Mouse (Mus musculus) telencephalon, adult 2 months (tissue): ENCODE results near the gene Gm28048.

ENCODE experiments used
- DNase-seq: peaks from one replicate; pipeline ENCODE4 v3.0.0-alpha.2; 2011; ENCODE audit warnings: low read depth, low spot score

Gm28048 gene

DNA sequence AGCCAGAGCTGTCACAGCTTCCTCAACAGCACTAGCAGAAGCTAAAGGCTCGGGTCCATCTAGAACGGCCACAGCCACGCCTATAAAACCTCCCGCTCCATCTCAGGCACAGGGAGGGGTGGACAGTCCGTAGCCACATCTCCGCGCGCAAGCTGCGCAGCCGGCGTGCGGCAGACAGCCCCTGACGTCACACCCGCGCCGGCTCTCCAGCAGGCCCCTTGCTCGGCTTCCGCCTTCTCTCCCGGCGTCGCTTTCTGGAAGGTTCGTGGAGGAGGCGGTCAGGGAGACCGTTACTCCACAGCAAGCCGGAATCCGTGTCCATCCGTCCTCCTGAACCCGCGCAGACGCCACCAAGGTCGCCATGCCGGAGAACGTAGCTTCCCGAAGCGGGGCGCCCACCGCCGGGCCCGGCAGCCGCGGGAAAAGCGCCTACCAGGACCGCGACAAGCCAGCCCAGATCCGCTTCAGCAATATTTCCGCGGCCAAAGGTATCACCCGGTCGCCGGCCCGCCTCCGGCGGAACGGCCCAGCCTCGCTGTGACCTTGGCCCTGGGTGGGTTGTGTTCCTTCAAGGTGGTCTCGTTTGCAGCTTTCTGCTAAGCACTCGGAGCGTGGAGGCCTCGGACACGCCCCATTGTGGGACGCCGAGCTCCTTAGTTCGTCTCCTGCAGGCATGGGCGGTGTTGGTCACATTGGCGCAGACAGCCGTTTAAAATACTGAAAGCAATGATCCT lies 8.7 kb upstream of the Gm28048 start, which contains the start of gene Cct4:
Gene Cct4 (plus strand): TSS at position 127 of the 734 bp plus-strand sequence.
- DNase-seq = peak; percentile 91

DNA sequence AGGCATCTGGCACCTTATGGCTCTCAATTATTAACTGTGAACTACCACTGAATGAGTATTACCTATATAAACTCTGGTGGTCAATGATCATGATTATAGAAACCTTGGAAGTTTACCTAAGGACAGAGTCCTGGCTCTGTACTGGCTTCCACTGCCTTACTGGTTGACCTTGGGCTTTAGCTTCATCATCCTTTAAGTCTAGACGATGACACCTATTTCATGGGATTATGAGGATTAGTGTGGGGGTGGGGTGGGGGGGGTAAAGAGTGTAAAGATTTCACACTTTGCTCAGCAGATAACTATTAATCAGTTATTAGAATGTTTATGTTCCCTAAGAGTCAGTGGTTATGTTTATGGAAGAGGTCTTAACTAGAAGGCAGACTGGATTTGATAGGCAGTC lies 7.9 kb upstream of the Gm28048 start:
- no peak for DNase-seq

DNA sequence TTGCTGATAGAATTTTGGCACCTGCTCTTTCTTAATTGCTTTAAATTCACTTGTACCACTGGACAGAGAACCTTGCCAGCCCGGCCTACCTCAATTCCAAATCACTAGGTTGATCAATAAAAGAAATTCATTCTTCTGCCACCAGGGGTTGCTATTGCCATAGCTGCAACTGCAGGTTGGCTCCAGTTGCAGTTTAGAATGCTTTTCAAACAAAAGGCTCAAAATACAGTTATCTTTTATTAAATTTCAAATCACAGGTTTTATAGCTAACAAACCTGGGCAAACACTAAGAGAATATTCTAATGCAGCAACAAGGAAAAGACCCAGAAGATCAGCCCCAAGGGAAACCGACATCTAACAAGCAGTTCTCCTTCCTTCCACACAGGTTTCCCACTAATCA lies 5.5 kb upstream of the Gm28048 start:
- DNase-seq = no peak

DNA sequence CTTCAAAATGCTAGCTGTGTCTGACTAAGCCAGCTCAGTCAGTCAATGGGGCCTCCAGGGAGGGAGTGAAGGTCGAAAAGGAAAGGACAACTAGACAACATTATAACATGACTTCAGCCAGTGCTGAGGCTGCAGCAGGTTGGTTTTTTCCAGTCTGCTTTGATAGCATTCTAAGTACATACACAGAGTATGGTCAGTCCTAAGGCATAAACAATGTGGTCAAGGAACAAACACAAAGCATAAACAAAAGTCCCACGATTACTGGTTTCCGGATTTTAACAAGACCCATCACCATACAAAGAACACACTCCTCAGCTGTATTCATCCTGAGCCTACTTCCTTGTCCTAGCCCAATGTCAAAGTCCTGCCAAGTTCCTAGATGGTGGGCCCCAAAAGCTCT lies 3.6 kb upstream of the Gm28048 start:
- DNase-seq = no peak

DNA sequence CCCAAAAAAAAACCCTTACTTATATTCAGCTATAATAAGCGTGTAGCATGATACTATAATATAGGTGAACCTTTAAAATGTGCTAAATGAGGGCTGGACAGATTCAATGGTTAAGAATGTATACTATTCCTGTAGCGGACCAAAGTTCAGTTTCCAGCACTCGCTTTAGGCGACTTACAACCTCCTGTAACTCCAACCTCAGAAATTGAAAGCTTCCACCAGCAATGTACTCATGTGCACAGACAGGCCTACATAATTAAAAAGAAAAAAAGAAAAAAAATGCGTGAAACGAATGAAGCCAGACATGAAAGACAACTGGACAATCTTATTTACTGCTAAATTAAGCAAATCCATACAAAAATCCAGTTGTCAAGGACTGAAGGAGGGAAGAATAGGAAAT lies 956 bp upstream of the Gm28048 start:
- no peak for DNase-seq

DNA sequence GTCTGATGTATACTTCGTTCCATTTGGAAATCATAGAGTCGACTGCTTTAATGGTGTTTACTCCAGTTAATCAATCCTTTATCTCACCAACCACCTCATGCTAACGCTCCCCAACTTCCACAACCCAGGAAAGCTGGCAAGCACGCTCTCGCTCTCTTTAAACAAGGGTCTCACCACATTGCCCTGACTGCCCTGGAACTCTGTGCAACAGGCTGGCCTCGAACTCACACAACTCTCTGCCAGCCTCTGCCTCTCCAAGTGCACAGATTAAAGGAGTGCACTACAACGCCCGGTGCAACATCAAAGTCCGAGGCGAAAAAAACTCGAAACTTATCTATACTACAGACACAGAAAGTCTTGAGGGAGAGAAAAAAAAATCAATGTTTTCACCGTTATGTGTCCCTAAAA lies 343 bp downstream of the Gm28048 start:
- DNase-seq = no peak

DNA sequence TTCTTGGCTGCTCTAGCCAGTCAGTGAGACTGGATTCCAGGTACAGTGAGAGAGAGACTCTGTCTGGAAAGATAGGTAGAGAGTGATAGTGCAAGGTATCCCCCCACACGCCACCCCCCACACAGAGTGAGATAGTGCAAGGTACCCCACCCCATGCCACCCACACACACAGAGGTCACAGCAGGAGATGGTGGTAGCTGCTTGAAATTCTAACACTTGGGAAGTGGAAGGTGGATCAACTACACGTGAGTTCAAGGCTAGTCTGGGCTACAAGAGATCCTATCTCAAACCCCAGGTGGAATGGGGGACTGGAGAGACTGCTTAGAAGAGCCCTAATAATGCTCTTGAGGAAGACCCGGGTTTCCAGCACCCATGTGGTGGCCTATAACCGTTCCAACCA lies 849 bp downstream of the Gm28048 start:
- DNase-seq = no peak

DNA sequence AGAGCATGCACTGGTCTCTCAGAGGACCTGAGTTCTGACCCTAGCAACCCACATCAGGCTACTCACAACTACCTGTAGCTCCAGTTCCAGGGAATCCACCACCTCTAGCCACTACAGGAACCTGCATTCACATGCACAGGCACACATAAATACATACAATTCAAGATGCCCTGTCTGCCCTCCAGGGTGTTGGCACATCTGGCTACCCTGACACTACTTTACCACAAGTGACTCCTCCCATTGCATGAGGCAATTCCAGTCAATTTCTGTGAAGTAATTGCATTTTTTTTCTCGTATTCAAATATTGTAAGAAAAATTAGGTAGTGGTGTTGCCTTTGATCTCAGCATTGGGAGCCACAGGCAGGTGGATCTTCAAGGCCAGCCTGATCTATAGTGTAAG lies 2.7 kb downstream of the Gm28048 start:
- DNase-seq = no peak

DNA sequence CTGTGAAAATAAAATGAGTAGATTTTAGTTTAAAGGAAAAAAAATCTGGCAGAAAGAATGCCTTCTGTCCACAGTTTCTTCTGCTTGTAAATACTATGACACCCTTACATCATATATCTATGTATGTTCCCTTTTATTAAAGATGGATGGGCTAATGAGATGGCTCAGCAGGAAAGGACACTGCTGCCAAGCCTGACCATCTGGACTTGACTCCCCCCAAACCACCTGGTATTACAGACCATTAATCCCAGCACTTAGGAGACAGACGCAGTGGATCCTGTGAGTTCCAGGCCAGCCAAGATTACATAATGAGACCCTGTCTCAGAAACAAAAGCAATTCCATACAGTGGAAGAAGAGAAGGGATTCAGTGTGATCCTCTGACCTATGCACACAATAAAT lies 3.2 kb downstream of the Gm28048 start:
- DNase-seq = no peak

DNA sequence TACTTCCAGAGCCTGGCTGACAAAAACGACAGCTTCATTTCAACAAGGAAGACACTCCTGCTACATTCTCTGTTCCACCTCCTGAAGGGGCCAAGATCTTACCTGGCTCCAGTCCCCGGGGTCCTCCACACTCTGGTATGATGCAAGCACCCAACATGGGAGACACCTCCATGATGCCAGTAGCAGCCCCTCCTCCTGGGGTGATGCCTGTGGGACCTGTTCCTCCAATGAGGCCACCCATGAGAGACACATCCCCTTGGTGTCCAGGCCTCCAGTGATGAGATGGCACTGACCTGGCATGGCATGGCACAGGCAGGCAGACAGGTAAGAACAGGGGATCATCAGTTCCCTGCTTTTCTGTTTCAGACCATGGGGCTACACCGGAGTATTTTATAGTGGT lies 3.7 kb downstream of the Gm28048 start:
- DNase-seq = no peak

DNA sequence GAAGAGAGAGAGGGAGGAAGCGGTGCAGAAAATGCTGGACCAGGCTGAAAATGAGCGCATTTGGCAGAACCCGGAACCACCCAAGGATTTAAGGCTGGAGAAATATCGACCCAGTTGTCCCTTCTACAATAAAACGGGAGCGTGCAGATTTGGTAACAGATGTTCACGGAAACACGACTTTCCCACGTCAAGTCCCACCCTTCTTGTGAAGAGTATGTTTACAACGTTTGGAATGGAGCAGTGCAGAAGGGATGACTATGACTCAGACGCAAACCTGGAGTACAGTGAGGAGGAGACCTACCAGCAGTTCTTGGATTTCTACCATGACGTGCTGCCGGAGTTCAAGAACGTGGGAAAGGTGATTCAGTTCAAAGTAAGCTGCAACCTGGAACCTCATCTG lies 8.3 kb downstream of the Gm28048 start:
- peak; percentile 53 for DNase-seq

DNA sequence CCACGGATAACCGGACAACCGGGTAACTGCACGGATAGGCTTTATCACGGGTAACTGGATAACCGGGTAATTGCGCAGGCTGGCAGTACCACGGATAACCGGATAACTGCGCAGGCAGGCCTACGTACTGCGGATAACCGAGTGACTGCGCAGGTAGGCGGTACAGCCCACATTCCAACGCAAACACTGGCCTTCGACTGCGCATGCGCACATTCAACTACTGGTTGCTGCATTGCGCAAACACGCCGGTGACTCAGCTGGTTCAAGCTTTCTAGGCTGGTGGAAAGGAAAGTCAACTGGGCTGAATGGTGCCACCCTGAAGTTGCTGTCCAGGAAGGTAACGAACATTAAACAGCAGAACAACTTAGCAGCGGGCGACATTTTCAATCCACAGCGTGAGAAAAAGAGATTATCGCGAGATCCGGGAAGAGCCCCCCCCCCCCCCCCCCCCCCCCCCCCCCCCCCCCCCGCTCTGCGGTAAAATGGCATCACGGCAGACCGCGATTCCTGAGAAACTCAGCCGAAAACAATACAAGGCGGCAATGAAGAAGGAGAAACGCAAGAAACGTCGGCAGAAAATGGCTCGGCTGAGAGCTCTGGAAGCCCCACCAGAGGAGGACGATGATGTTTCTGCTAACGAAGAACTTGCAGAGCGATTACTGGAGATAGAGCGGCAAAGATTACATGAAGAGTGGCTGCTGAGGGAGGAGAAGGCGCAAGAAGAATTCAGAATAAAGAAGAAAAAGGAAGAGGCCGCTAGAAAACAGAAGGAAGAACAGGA lies 9.0 kb downstream of the Gm28048 start:
- DNase-seq = peak; percentile 71

DNA sequence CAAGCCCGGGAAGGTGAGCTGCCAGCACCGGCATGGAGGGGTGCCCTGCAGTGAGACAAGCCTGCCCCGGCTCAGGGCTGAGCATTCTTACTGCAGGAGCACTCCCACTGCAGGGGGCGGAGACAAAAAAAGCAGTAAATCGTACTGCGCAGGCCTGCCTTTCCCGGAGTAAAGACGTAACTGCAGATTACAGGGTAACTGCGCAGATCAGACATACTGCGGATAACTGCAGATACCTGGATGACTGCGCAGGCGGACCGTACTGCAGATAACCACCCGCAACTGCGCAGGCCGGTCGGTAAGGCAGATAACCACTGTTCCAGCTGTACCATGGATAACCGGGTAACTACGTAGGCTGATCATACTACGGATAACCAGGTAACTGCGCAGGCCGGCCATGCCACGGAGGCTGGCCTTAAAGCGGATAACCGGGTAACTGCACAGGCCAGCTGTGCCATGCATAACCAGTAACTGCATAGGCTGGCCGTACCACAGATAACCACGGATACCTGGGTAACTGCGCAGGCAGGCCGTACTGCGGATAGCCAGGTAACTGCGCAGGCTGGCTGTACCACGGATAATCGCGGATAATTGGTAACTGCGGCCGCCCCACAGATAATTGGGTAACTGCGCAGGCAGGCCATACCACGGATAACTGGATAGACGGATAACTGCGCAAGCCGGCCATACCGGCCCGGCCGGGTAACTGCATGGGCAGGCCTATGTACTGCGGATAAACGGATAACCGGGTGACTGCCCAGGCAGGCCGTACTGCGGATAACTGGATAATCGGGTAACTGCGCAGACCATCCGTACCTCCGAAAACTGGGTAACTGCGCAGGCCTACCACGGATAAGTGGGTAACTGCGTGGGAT lies 9.8 kb downstream of the Gm28048 start, which contains the start of gene Zrsr1:
Gene Zrsr1 (plus strand): TSS at position 171 of the 875 bp plus-strand sequence.
- peak; percentile 78 for DNase-seq

DNA sequence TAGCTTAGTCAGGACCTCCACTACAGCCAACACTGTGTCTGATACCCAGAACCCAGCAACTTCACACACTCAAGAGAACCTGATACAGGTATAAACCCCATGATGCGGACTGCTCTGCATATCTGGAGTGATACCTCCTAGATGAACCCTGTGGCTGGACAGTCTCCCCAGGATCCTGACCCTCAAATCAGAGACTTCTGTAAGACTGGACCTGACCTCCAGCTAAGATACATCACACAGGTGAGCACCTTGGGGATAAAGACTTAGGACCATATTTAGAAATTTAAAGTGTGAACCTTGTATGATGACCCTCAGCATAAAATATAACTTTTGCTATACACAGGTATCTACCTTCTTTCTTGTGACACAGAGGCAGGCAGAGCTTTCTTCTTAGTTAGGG lies 11.3 kb downstream of the Gm28048 start:
- no peak for DNase-seq

DNA sequence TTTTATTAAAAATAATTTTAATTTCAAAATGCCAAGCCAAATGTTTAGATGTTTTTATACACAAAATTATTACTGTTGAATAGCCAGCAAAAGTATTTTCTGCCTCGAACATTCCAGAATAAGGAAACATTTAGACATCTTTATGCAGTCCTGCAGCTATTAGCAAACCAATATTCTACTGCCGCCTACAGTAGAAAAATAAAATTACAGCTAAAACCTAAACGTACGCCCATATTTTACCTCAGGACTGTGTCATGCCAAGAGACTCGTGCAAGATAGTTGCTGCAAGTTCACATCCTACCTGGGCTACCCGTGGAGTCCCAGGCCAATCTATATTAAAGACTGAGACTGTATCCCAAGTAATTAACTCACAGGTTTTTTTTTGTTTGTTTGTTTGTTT lies 12.4 kb downstream of the Gm28048 start:
- no peak for DNase-seq

DNA sequence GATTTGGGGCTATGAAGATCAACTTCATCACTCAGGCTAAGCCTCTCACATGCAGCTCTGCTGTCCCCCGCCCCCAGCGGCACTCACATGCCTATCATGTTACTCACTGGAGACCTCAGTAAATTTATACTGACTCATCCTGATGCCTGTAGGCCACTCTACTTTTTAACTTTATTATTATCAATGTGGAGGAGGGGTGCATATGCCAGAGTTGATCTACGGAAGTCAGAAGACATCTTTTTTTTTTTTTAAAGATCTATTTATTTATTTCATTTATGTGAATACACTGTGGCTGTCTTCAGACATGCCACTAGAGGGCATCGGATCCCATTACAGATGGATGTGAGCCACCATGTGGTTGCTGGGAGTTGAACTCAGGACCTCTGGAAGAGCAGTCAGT lies 16.4 kb downstream of the Gm28048 start:
- DNase-seq = no peak

DNA sequence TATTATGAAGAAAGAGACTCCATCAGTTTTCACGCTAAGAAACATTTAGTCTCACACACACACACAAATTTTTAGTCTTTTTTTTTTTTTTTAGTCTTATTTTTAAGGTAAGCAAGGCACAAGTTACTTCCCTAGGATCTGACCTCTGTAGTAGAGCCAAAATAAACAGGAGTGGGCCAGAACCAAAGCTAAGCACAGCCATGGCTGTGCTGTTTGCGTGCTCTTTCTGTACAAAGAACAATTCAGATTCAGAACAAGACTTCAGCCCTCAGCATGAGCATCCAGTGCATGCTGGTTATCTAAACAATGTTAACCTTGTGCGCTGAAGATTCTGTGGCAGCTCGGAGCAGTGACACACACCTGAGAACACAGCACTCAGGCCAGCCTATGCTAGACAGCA lies 17.5 kb downstream of the Gm28048 start:
- no peak for DNase-seq

DNA sequence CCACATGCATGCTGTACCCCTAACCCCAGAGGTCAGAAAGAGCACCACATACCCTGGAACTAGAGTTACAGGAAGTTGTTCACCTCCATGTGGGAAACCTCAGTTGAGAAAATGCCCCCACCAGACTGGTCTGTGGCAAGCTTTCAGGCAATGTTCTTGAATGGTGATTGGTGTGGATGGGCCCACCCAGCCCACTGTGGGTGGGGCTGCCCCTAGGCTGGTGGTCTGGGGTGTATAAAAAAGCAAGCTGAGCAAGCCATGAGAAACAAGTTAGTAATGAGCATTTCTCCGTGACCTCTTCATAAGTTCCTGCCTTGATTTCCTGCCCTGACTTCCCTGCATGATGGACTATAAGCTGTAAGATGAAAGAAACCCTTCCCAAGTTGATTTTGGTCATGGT lies 19.8 kb downstream of the Gm28048 start:
- DNase-seq = no peak

DNA sequence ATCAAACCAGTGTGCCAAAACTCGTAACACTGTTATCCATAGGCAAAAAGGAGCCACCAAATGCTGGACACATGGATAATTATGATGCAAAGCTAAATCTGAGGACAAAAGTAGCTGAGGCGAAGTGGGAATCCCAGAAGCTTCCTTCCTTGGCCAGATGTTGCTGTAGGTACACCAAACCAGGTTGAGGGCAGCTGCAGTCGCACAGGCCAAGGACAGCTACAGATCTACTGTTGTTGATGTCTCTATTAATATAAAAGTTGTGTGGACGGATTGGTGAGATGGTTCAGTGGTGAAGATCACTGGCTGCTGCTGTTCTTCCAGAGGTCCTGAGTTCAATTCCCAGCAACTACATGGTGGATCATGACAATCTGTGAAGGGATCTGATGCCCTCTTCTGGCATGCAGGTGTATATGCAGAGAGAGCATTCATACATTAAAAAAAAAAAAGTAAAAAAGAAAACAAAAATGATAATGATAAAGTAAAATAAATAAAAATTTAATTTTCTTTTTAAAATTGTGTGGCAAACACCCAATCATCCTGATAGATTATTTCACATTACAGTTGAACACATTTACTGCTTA lies 24.0 kb downstream of the Gm28048 start:
- no peak for DNase-seq

DNA sequence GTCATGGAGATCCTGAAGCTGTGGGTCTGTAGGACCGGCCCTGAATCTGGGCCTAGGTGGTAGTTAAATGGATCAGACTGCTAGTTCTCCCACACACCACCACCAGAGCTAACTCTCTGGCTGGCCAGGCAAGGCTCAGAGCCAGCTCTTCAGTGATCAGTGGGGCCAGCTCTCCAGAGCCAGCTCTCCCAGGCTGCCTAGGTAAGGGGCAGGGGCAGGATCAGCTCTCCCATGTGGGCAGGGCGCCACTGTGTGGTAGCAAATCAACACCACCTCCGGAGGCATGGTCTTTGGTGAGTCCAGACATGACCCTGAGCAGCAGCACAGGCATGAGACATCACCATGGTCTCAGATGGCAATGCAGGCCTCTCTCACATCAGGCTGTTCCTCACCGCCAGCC lies 25.1 kb downstream of the Gm28048 start:
- DNase-seq = no peak

DNA sequence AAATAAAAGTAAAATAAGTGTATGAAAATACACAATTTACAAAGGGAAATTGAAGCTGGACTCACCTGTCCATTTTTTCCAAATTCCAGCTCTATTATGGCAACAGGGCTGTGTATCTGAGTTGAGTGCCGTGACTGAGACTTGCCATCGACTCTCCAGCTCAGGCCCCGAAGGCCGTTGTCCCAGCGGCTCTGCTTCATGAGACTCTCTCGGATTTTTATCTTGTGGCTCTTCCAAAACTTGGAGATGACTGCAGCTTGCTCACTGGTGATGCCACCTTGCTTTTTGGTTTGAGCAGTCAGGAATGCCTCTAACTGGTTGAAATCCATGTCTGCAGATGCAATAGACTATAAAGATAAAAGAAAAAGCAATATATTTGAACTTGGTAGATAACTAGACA lies 25.5 kb downstream of the Gm28048 start:
- DNase-seq = no peak

DNA sequence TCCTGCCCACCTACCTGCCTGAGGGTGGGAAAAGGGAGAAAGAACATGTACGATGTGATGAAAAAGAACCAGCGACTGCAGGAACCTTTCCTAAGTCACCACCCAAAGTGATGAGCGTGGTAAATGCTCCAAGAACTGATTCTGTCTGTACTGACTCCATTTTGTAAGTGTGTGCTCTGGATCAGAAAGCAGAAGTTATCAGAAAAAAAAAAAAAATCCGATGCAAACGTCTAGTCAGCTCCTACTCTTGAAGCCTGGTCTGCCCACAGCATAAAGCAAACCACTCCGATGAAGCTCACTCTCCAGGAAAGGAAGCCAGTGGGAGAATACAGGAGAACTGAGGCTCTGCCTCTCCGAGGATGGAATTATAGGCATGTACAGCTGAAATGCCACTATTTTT lies 29.2 kb downstream of the Gm28048 start:
- DNase-seq = no peak
